Mouse (Mus musculus): Measurements from ENCODE around the gene Cabp1.
"Not testable (repeated sequence)": the region's sequence is repeated elsewhere in the genome, so short reads cannot be mapped to it uniquely, and the experiment has no call there.

Gene Cabp1

DNA sequence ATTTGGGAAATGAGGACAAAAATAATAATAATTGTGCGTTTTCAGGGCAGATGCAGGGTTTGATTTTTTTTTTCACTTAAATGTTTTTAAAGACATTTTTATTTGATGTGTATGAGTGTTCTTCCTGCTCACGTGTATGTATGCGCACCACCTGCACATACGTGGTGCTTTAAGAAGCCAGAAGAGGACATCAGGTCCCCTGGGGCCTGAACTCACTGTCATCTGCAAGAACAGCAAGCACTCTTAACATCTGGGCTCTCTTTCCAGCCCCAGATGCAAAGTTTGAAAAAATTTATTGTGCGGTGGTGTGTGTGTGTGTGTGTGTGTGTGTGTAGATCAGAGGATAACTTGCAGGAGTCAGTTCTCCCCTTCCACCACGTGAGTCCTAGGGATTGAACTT lies 16.3 kb downstream of the Cabp1 start:
- DNase-seq (ENCODE audit: low read depth, low spot score) = no peak

DNA sequence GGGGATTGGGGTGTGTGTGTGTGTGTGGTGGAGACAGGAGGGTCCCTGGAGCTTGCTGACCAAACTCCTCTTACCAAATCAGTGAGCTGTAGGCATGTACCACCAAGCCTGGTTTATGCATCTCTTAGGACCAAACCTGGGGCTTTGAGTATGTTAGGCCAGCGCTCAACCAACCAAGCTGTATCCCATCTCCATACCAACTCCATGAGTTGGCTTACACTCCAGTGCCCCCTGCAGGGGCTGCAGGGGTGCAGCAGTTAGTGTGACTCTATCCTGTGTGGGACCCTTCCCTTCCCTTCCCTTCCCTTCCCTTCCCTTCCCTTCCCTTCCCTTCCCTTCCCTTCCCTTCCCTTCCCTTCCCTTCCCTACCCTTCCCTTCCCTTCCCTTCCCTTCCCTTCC lies 19.6 kb downstream of the Cabp1 start:
- no peak for DNase-seq (ENCODE audit: low read depth, low spot score)

DNA sequence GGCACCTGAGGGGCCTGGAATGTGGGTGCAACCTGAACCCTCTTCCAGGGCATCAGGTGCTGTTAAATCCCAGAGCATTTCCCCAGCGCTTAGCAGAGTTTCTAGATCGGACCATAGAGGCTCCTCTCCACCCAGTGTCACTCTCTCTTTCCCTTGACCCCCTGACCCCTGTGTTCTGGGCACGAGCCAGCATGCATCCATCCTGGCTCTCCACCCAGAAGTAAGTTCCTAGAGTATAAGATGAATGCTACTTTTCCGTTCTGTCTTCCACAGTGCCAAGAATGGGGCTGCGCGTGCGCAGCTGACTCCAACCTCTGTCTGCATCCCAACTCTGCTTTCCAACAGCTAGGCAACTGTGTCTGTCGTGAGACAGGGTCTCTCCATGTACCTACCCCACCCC lies 24.0 kb downstream of the Cabp1 start:
- no peak for DNase-seq (ENCODE audit: low read depth, low spot score)

DNA sequence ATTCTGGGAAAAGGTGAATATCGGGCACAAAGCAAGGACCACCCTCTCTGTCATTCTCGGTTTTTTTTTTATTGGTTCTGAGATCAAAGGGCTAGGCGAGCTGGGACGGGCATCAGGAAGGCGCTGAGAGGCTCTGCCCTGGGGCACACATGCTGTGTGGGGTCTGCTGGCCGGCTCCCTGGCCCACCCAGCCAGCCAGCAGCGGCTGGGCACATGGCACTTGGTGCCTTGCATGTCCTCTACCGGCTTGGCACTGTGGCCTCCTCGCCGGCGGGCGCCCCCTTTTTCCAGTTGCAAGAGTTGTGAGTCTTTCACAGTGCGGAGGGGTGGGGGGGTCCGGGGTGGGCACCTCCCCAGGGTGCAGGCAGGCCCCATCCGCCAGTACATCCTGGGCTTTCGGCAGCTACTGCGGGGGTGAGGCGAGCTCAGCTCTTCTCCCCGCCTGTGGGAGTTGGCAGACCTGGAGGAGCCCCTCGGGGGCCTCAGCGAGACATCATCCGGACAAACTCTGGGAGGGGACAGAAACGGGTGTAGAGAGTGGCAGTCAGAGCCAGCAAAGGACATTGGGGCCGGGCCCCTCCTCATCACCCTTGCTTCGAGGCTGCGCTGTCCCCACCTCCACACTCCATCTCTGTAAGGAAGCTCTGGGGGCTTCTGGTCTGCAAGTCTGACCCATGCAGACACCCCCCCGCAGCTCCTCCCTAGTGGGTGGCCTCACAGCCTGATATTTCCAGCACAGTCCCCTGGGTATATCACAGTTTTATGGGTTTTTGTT lies 25.4 kb downstream of the Cabp1 start:
- no peak for DNase-seq (ENCODE audit: low read depth, low spot score)

DNA sequence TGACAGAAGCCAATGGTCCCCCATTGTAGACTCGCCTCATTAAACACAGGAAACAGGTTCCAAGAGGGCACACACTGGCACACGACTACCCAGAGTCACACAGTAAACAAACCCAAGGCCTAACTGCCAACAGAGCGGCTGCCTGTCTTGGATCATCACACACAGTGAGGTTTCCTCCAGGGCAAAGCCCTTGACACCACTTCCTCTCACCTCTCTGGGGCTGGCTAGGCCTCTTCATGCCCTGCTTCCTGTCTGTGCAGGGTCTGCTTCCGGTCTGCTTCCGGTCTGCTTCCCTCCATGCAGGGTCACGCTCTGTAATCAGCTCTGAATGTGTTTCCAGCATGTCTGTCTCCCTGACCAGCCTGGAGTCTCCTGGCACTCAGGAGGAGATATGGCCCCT lies 26.8 kb downstream of the Cabp1 start:
- no peak for DNase-seq (ENCODE audit: low read depth, low spot score)

DNA sequence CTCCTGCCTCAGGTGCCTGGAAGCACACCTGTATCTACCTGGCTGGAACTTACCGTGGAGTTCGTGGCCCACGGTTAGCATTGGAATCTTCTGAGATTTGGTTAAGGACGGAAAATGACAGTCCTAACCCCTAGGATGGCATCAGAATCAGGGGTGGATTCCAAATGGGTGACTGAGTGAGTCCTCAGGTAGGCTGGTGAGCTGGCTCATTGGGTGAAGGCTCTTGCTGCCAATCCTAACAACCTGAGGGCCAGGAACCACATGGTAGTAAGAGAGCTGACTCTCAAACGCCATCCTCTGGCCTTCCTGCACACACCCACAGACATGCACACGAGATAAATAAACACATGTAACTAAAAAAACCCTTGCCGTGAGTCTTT lies 27.4 kb downstream of the Cabp1 start:
- no peak for DNase-seq (ENCODE audit: low read depth, low spot score)

DNA sequence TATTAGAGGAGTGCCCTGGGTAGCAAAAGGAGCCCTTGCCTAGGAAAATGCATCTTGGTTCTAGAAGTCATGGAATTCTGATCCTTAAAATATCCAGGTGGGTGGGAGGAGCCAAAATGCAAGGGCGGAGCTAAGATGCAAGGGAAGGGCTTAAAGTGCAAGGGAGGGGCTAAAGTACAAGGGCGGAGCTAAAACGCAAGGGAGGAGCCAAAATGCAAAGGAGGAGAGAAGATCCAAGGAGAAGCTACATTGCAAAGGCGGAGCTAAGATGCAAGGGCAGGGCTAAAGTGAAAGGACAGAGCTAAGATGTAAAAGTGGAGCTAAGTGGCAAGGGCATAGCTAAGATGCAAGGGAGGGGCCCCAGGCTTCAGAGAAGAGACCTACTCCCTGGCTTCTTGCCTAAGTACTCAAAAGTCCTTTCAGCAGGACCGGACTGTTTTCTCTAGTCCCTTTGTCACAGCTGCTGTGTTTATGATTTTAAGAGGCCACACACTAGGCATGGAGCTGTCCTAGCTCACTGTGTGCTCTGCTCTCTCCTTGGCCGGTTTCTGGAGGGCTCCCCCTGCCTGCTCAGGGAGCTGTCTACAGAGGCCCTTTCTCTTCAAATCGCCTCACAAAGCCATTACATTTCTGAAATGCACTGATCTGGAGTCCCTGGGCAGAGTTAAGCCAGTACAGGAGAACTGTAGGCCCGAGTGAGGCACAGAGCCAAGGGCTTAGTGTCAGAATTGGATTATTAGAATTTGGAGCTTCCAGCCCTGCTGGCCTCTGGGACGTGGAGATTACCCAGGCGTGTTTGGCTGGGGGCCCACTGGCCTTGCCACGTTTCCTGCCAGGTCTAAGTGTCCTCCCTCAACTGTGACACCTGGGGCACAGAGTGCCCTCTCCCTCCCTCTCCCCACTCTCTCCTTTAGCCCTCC lies 28.0 kb downstream of the Cabp1 start:
- no peak for DNase-seq (ENCODE audit: low read depth, low spot score)

DNA sequence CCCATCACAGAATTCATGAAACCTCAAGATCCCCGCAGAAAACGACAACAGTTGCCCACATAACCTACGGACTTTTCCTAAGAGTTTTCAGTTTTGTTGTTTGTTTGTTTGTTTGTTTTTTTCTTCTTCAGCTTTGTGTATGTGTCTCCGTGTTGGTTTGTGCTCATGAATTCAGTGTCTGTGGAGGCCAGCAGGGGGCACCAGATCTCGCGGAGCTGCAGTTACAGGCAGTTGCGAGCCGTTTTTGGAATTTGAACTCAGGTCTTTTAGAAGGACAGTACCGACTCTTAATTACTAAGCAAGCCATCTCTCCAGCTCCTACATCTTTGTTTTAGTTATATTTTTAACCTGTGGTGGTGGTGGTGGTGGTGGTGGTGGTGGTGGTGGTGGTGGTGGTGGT lies 28.8 kb downstream of the Cabp1 start:
- no peak for DNase-seq (ENCODE audit: low read depth, low spot score)

DNA sequence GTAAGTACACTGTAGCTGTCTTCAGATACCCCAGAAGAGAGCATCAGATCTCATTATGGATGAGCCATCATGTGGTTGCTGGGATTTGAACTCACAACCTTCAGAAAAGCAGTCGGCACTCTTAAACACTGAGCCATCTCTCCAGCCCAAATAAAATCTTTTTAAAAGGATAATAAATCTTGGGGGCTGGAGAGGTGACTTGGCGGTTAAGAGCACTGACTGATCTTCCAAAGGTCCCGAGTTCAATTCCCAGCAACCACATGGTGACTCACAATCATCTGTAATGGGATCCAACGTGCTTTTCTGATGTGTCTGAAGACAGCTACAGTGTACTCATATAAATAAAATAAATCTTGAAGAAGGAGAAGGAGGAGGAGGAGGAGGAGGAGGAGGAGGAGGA lies 29.7 kb downstream of the Cabp1 start:
- not testable (repeated sequence) for DNase-seq (ENCODE audit: low read depth, low spot score)

DNA sequence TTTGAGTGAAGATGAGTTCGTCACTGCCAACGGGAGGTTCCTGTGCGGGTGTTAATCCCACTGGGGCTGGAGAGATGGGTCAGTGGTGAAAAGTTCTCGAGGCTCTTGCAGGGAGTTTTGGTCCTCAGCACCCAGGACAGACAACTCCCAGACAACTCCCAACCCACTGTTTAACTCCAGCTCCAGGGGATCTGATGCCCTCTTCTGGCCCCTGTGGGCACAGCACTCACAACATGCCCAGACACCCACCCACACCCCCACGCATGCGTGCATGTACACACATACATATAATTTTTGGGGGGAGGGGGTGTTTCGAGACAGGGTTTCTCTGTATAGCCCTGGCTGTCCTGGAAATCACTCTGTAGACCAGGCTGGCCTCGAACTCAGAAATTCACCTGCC lies 30.6 kb downstream of the Cabp1 start:
- DNase-seq (ENCODE audit: low read depth, low spot score) = no peak

DNA sequence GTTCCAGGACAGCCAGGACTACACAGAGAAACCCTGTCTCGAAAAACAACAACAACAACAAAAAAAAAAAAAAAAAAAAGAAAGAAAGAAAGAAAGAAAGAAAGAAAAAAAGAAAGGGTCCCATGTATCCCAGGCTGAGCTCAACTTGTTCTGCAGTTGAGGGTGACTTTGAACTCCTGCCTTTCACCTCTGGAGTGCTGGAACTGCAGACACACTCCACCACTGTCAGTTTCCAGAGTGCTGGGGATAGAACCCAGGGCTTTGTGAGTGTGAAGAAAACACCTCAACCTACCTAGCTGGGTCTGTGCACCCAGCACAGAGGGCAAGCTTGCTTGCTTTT lies 32.3 kb downstream of the Cabp1 start:
- not testable (repeated sequence) for DNase-seq (ENCODE audit: low read depth, low spot score)

DNA sequence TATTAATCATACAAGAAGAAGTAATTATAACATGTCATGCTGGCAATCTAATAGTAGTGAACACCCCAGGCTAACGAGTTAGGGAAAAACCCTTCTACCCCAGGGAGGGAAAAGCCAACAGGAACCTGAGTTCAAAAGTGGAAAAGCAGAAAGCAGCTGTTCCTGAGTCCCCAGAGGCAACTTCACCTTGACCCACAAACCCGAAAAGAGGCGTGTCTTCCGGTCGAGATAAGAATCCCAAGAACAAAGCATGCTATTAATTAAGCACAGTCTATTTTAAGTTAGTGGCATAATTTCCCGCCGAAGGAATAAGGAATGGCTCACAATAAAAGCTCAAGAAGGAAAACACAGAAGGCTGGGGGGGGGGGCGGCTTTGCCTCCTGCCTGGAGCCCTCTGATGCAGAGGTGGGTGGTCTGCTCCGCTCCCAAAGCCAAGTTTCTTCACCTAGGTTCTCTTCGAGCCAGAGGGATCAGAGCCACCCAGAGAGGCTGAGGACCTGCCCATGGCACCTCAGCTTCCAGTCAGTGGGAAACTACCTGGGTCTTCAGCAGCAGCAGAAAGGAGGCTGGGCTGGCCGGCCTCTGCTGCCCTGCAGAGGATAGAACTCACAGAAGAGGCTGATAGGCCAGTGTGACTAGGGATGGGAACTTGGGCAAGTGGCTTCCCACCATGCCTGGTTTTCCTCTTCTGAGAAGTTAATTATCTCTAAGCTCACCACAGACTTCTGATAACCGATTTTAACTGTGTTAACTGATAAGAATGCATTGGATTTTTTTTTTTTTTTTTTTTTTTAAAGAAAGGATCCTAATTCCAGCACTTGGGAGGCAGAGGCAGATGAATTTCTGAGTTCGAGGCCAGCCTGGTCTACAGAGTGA lies 32.9 kb downstream of the Cabp1 start:
- no peak for DNase-seq (ENCODE audit: low read depth, low spot score)

DNA sequence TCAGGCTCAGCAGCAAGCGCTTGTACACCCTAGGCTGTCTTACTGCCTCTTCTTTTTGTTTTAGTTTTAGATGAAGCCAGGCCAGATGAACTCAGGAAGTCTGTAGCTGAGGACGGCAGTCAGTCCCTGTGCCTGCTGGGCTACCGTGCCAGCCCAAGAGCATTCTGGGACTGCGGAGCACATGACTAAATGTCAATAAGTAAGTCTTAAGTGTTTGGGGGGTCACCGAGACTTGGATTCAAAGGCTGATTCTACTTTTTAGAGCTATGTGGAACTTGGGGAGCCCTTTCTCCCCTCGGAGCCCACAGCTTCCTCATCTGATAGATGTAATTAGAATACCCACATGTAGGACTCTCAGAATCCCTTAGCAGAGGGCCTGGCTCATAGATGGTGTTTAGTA lies 33.5 kb downstream of the Cabp1 start:
- DNase-seq (ENCODE audit: low read depth, low spot score) = no peak

DNA sequence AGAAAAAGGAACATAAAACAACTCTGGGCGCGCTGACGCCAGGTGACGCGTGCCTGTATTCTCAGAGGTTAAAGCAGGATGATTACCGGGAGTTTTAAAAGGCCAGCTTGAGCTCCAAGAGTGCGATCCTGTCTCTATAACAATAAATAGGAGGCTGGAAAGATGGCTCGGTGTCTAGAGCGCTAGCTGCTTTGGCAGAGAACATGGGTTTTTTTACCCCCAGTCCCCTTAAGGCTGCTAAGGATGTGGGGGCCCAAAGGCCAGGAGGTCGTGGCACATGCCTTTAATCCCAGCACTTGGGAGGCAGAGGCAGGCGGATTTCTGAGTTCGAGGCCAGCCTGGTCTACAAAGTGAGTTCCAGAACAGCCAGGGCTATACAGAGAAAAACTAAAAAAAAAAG lies 35.0 kb downstream of the Cabp1 start:
- no peak for DNase-seq (ENCODE audit: low read depth, low spot score)

DNA sequence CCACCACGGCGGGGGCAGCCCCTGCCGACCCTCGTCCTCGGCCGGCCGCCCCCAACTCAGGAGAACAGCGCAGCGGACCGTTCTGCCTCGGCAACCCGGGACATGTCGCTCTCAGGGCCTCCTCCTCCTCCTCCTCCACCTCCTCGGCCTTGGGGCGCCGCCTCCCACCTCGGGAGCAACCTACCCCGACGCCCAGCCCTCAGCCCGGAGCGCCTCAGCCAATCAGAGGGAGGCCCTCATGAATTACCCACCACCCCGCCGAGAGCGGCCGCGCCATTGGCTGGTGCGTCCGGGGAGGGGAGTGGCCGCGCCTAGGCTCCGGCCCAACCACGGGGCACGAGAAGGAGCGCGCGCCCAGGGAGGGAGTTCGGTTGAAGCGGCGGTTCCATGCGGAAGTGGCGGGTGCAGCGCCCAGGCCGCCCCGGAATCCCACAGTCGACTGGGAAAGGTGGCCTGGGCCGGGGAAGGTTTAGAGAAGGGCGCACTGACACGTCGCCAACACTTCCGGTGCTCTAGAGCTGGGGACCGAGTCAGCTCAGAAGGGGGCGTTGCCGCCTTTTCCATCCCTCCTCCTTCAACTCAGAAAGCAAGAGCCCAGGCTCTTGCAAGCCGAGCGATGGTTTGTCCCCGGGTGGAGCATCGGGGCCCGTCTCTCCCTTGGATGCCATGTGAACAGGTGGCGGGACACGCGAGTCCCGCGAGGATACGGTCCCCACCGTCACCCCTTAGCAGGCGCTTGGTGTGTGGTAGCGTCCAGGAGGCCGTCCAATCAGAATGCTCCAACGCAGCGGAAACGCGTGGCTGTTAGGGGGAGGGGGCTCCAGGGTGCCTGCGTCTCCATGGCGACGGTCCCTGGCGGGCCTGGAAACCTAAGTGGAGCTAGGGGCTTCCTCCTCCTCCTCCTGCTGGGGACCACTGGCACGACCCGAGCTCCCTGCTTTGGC lies 35.9 kb downstream of the Cabp1 start, which contains the start of gene Mlec:
Gene Mlec, minus strand, starts transcription at position 140 of the 944 bp plus-strand sequence.
- peak; percentile 97 for DNase-seq (ENCODE audit: low read depth, low spot score)

DNA sequence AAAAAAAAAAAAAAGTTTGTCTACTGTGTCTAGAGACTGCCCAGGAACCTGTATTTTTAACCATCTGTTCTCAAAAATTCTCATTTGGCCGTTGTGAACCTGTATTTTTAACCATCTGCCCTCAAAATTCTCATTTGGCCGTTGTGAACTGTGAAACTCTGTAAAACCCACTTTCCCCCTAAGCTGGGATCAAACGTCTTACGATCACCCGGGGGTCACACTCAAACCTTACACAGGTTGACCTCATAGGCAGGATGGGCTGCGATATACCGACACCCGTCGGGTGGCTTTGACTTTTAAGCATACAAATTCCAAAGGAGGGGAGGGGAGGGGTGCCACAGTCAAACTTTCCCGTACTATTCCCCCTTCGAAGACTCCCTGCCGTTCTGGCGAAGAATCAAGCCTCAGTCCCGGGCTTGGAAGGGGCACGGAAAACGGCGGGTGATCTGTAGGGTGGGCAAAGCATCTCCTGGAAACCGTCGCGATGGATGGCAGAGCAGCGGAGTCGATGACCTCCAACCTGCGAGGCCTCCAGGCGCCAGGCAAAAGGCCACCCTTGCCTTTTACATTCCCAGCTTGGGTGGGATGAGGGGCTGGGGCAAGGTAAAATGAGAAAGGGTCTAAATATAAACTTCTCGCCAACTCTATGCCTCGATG lies 37.1 kb downstream of the Cabp1 start:
- no peak for DNase-seq (ENCODE audit: low read depth, low spot score)

DNA sequence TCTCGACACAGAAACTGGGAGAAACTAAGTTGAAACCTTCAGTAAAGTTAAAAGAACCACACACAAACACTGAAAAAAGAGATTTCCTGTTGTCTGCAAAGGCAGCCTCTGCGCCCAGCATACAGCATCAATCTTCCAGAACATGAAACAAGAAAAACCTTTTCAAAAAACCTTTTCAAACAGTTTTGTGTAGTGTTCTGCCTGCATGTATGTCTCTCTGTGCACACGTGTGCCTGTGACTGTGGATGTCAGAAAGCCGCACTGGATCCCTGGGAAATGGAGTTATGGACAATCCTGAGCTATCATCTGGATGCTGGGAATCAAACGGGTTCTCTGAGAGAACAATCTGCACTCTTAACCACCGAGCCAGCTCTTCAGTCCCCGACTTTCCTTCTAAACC lies 37.8 kb downstream of the Cabp1 start:
- no peak for DNase-seq (ENCODE audit: low read depth, low spot score)

DNA sequence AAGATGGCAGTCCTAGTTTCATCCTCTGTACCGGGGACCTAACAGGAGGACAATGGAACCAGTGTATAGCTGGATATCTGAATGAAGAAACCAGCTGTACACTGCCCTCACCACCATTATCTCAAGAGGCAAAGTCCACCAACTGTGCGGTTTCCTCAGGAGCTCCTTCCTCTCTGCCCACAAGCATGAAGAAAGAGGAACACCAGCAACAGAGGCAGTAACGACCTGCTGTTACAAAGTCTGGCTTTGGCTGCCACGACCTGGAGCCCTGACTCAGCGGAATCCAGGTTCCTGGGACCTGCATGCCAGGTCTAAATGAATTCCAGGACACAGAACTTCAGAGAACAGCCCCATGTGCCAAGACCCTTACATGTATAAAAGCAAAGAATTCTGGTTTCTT lies 38.4 kb downstream of the Cabp1 start:
- no peak for DNase-seq (ENCODE audit: low read depth, low spot score)

DNA sequence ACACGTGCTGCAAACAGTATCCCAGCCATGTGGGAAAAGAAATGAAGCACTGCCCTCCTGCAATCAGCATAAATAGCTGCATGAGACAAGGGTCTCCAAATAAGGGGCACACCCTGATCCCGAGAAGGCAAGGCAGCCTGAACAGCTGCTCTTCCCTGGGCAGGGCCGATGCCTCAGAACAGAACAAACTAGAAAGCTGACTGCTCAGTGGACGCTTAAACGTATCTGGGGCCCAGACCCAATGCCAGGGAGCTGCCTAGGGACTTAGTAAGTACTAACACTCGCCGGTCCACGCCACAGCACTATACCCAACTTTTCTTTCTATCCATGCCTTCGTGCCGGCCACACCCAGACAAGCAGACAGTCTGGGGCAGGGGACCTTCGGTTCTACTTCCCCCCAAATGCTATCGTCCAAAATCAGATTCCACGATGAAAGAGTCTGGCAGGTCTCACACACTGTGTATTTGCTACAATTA lies 39.0 kb downstream of the Cabp1 start:
- no peak for DNase-seq (ENCODE audit: low read depth, low spot score)
